Mouse (Mus musculus) embryonic stem cell, embryonic (primary cell): ENCODE results near the gene Elmo1.

ENCODE experiments used
- CTCF ChIA-PET, 4 experiments: fragments of 300-600 bp in 2 of 4; fragments of 350-600 bp in 2 of 4; sonication (Branson Sonifier 250); formaldehyde crosslinking; loops; one replicate each; lab custom pipeline; 2022; ENCODE audit warnings: inconsistent platforms in 2 of 4; lab: Charles Lee
- POLR2A ChIA-PET, 4 experiments: fragments of 300-600 bp in 2 of 4; fragments of 350-600 bp in 2 of 4; sonication (Branson Sonifier 250); formaldehyde crosslinking; loops; one replicate each; lab custom pipeline; 2022; ENCODE audit warnings: antibody characterized with exemption in 4 of 4, inconsistent platforms in 1 of 4; lab: Charles Lee

Elmo1 gene

GRCm38 (mm10) chr13:20472301-20472831, 382.0 kb downstream of the Elmo1 start:
- ChIA-PET POLR2A (interaction anchor here in 1 of 4 experiments (0.8 to 1.9 kb wide), 8 partner anchors 12 to 170 kb away, joined by 3 to 7 read pairs (median 5); no protein-coding TSS in a partner anchor), CTCF (interaction anchor here in 3 of 4 experiments (0.6 to 2.0 kb wide), 14 partner anchors 12 to 173 kb away, joined by 3 to 11 read pairs (median 4); no protein-coding TSS in a partner anchor)

- POLR2A ChIA-PET: interaction anchor here in 1 of 4 experiments (0.8 to 1.9 kb wide), 9 partner anchors 11 to 171 kb away, joined by 3 to 7 read pairs (median 4); no protein-coding TSS in a partner anchor
- CTCF ChIA-PET: interaction anchor here in 3 of 4 experiments (0.6 to 1.9 kb wide), 15 partner anchors 11 to 1878 kb away, joined by 3 to 11 read pairs (median 4); no protein-coding TSS in a partner anchor
These were observed 382.6 kb downstream of the Elmo1 start for GRCm38 (mm10) chr13:20472891-20473539.

GRCm38 (mm10) chr13:20473641-20474078, 383.3 kb downstream of the Elmo1 start:
- ChIA-PET POLR2A (interaction anchor here in 1 of 4 experiments (1.1 to 1.6 kb wide), 3 partner anchors 10 to 128 kb away, joined by 3 to 7 read pairs (median 3); no protein-coding TSS in a partner anchor), CTCF (interaction anchor here in 3 of 4 experiments (0.6 to 1.9 kb wide), 11 partner anchors 15 to 1877 kb away, joined by 3 to 11 read pairs (median 4); no protein-coding TSS in a partner anchor)

GRCm38 (mm10) chr13:20474600-20474999, 384.2 kb downstream of the Elmo1 start:
- POLR2A ChIA-PET: no interaction called here
- CTCF ChIA-PET: interaction anchor here in 1 of 4 experiments (1.2 kb wide), 1 partner anchor 173 kb away, joined by 3 read pairs; no protein-coding TSS in a partner anchor

GRCm38 (mm10) chr13:20481805-20482204, 391.4 kb downstream of the Elmo1 start:
- ChIA-PET CTCF (interaction anchor here in 1 of 4 experiments (0.6 kb wide), 1 partner anchor 441 kb away, joined by 3 read pairs; no protein-coding TSS in a partner anchor), POLR2A (interaction anchor here in 1 of 4 experiments (0.6 kb wide), 1 partner anchor 12 kb away, joined by 3 read pairs; no protein-coding TSS in a partner anchor)

GRCm38 (mm10) chr13:20489110-20489509, 398.7 kb downstream of the Elmo1 start:
- ChIA-PET CTCF (interaction anchor here (0.6 to 1.7 kb wide), 38 partner anchors 8 to 869 kb away, joined by 3 to 18 read pairs (median 4); no protein-coding TSS in a partner anchor), POLR2A (interaction anchor here in 1 of 4 experiments (0.6 to 1.2 kb wide), 5 partner anchors 10 to 1913 kb away, joined by 3 to 5 read pairs (median 3); no protein-coding TSS in a partner anchor)

GRCm38 (mm10) chr13:20489698-20490417, 399.5 kb downstream of the Elmo1 start:
- ChIA-PET POLR2A (interaction anchor here in 1 of 4 experiments (0.6 to 1.2 kb wide), 5 partner anchors 9 to 1914 kb away, joined by 3 to 5 read pairs (median 3); no protein-coding TSS in a partner anchor), CTCF (interaction anchor here (0.6 to 1.7 kb wide), 36 partner anchors 9 to 870 kb away, joined by 3 to 18 read pairs (median 4); no protein-coding TSS in a partner anchor)

- CTCF ChIA-PET: interaction anchor here in 1 of 4 experiments (0.6 kb wide), 1 partner anchor 74 kb away, joined by 5 read pairs; no protein-coding TSS in a partner anchor
- POLR2A ChIA-PET: interaction anchor here in 1 of 4 experiments (0.7 kb wide), 1 partner anchor 104 kb away, joined by 14 read pairs; no protein-coding TSS in a partner anchor
These were observed 400.6 kb downstream of the Elmo1 start for GRCm38 (mm10) chr13:20490860-20491594.

- CTCF ChIA-PET: interaction anchor here in 2 of 4 experiments (0.6 kb wide), 2 partner anchors 73 to 990 kb away, joined by 3 to 5 read pairs; no protein-coding TSS in a partner anchor
- POLR2A ChIA-PET: interaction anchor here in 1 of 4 experiments (0.7 kb wide), 1 partner anchor 105 kb away, joined by 14 read pairs; no protein-coding TSS in a partner anchor
These were observed 401.3 kb downstream of the Elmo1 start for GRCm38 (mm10) chr13:20491666-20492065.

- ChIA-PET CTCF (interaction anchor here in 2 of 4 experiments (1.1 to 1.2 kb wide), 2 partner anchors 21 to 71 kb away, joined by 3 to 4 read pairs; no protein-coding TSS in a partner anchor), POLR2A (interaction anchor here in 1 of 4 experiments (0.6 kb wide), 1 partner anchor 24 kb away, joined by 4 read pairs; no protein-coding TSS in a partner anchor)
These were observed 403.8 kb downstream of the Elmo1 start for GRCm38 (mm10) chr13:20494047-20494739.

- CTCF ChIA-PET: interaction anchor here (0.5 to 1.2 kb wide), 4 partner anchors 30 to 637 kb away, joined by 3 to 4 read pairs (median 4); no protein-coding TSS in a partner anchor
- POLR2A ChIA-PET: interaction anchor here in 3 of 4 experiments (0.5 to 1.3 kb wide), 7 partner anchors 9 to 514 kb away, joined by 3 to 9 read pairs (median 3); no protein-coding TSS in a partner anchor
These were observed 411.5 kb downstream of the Elmo1 start for GRCm38 (mm10) chr13:20501923-20502322.

GRCm38 (mm10) chr13:20503371-20503770, 413.0 kb downstream of the Elmo1 start:
- CTCF ChIA-PET: no interaction called here
- POLR2A ChIA-PET: interaction anchor here in 1 of 4 experiments (1.3 kb wide), 2 partner anchors 11 to 30 kb away, joined by 3 read pairs; no protein-coding TSS in a partner anchor

- ChIA-PET POLR2A (interaction anchor here in 1 of 4 experiments (1.0 kb wide), 1 partner anchor 10 kb away, joined by 3 read pairs; no protein-coding TSS in a partner anchor), CTCF (no interaction called here)
These were observed 417.2 kb downstream of the Elmo1 start for GRCm38 (mm10) chr13:20507381-20508129.

GRCm38 (mm10) chr13:20511026-20511425, 420.6 kb downstream of the Elmo1 start:
- CTCF ChIA-PET: no interaction called here

More at GRCm38 (mm10) chr13:20511026-20511425, 420.6 kb downstream of the Elmo1 start:
- POLR2A ChIA-PET: no interaction called here
